Mouse (Mus musculus): ENCODE results near the gene Hsf2.
"Not testable (repeated sequence)": the region's sequence is repeated elsewhere in the genome, so short reads cannot be mapped to it uniquely, and the experiment has no call there.

The Hsf2 gene

DNA sequence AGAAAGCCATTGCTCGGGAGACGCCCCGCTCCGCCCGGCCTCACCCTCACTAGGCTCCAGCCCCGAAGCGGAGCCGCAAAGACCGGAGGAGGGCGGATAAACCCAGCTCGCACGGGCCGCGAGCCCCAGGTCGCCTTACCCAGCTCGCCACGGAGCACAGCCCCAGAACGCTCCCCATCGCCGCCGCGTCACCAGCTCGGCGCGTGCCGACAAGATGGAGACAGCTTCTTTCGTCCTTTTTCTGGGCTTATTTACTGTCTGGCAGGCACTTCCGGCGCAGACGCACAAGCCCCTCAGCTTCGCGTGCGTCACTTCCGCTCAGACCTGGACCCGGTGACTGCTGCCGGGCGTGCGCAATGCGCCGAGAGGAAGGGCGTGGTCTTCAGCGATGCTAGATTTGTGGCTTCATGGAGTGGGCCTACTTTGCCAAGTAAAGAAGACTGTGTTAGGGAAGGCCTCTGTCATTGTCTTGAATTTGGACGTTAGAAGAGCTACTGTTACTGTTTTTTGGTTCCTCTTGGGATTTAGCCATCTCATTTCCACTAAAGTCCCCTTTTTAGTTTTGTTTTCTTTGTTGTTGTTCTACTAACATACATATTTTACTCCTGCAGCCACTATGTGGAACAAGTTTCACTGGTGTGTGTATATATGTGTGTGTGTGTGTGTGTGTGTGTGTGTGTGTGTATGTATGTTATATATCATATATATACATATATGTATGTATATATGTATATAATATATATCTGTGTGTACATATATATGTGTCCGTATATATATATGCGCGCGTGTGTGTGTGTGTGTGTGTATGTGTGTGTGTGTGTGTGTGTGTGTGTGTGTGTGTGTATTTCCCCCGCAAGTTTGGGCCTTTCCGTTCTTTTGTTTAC is 46.3 kb downstream of the Hsf2 start, which contains the start of gene Serinc1:
Gene Serinc1 (minus strand): TSS at position 313 of the 884 bp plus-strand sequence.
- DNase-seq (ENCODE audit: low read depth, low spot score) = peak; percentile 97

DNA sequence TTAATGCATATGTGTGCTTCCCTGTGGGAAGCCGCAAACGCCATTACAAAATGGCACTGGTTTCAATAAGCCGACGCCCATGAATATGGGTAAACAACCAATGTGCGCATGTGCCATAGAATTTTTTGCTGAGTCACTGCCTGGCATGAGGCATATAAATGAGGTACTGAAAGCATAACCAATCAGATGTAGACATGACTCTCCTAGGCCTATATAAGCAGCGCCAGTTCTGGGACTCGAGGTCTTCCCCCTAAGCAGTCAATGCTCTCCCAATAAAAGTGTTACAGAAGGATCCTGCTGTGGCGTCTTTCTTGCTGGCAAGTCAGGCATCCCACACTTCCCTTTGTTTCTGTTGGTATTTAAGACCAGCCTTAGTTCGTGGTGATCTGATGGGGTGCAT is 57.7 kb downstream of the Hsf2 start:
- DNase-seq (ENCODE audit: low read depth, low spot score) = not testable (repeated sequence)

DNA sequence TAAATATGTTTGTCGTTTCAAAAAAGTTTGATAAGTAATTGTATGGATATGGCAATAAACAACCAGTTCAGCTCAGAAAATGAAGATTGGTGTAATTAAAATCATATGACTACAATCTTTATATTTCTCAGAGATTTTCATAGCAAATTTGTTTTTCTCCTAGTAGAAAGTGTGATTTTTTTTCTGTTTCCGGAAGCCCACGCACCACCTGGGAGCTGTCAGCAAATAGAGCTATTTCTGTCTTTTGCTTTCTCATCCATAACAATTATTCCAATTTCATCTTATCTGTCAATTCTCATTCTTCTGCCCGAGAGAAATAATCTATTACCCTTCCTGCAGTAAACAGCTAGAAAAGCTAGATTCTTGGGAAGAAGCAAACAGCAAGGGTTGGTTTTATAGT is 63.4 kb downstream of the Hsf2 start:
- DNase-seq (ENCODE audit: low read depth, low spot score) = no peak

DNA sequence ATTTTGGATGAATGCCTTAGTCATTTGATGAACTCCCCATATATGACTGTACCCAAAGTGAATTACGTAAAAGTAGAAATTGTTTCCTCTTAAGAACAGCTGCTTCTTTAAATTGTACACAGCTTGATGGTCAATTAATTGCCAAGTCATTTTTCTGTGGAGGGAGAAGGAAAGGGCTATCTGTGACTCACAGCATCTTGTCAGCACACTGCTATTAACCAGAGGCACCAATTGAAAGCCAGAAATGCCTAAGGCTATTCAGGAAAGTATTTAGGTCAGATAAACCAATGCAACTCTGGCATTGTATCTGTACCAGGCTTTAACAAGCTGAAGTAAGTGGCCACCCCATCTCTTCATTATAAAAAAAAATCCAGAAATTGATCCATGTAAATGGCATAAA is 67.5 kb downstream of the Hsf2 start:
- DNase-seq (ENCODE audit: low read depth, low spot score) = no peak

DNA sequence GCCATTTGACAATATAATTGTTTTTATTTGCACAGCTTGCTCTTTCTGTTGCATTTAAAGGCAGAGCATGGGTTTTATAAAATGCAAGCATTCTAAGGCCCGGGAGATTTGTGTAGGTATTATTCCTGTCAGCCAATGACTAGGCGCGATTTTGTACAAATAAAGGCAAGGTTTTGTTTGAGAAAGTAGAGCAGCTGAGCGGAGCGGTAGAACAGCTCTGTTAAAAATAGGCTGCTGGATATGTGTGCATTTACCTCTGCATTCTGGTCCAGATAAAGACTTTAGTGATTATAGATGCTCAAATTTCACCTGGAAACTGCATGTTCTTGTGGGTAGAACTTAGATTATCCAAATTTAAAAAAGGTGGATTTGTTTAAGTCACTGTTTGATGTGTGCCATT is 71.4 kb downstream of the Hsf2 start:
- no peak for DNase-seq (ENCODE audit: low read depth, low spot score)
